Mouse (Mus musculus) kidney, adult 2 months (tissue): ENCODE measurements around the gene Prss53.

Source experiments
- CTCF ChIP-seq: fragments of 200-500 bp; conservative IDR thresholded peaks from 2 replicates; pipeline ENCODE4 v1.5.1; 2011; ENCODE audit warnings: low read depth, mild to moderate bottlenecking, control low read depth, low read length, moderate library complexity, mixed read lengths; ENCODE audit not compliant: insufficient read depth, insufficient read length
- POLR2A ChIP-seq: fragments of 200-500 bp; IDR thresholded peaks from one replicate; pipeline ENCODE4 v1.6.1; 2011; ENCODE audit warnings: low read depth, low read length, control low read depth

- TF ChIP-seq CTCF (no peak), POLR2A (no peak)
Observed at GRCm38 (mm10) chr7:127887191-127887590, 3.6 kb downstream of the Prss53 start.
